Mouse (Mus musculus) adrenal gland, adult (tissue): ENCODE measurements around the gene Gm6525.

Experiments used
- DNase-seq, 2 experiments: peaks; one replicate each; pipeline ENCODE4 v3.0.0; 2022 to 2023; ENCODE audit warnings: low spot score in 1 of 2; ENCODE audit not compliant: inconsistent age in 2 of 2

The Gm6525 gene

GRCm38 (mm10) chr3:84173581-84174154 lies at the start of gene Gm6525:
Gene Gm6525 (plus strand): TSS chr3:84174104.
- no peak for DNase-seq

GRCm38 (mm10) chr3:84125704-84126289 lies 48.1 kb upstream of the Gm6525 start:
- no peak for DNase-seq

GRCm38 (mm10) chr3:84126721-84127120 lies 47.2 kb upstream of the Gm6525 start:
- no peak for DNase-seq

- no peak for DNase-seq
These were observed 46.5 kb upstream of the Gm6525 start for GRCm38 (mm10) chr3:84127431-84127830.

- peak; percentile 17 to 40 for DNase-seq
These were observed 44.7 kb upstream of the Gm6525 start for GRCm38 (mm10) chr3:84128871-84129870.

GRCm38 (mm10) chr3:84130776-84131175 lies 43.1 kb upstream of the Gm6525 start:
- no peak for DNase-seq

- DNase-seq: no peak
These were observed 42.5 kb upstream of the Gm6525 start for GRCm38 (mm10) chr3:84131369-84131768.

- peak; percentile 31 to 65 for DNase-seq
These were observed 38.5 kb upstream of the Gm6525 start for GRCm38 (mm10) chr3:84135387-84135786.

GRCm38 (mm10) chr3:84135933-84136332 lies 38.0 kb upstream of the Gm6525 start:
- DNase-seq: no peak

GRCm38 (mm10) chr3:84136509-84136908 lies 37.4 kb upstream of the Gm6525 start:
- DNase-seq: no peak

GRCm38 (mm10) chr3:84140947-84141346 lies 33.0 kb upstream of the Gm6525 start:
- no peak for DNase-seq

- DNase-seq: no peak
These were observed 24.1 kb upstream of the Gm6525 start for GRCm38 (mm10) chr3:84149831-84150230.

- DNase-seq: peak in 1 of 2 experiments; percentile 32
These were observed 19.2 kb upstream of the Gm6525 start for GRCm38 (mm10) chr3:84154721-84155141.

GRCm38 (mm10) chr3:84155146-84155545 lies 18.8 kb upstream of the Gm6525 start:
- no peak for DNase-seq

GRCm38 (mm10) chr3:84155558-84156006 lies 18.3 kb upstream of the Gm6525 start, which contains the start of gene Mnd1:
Gene Mnd1 (minus strand): TSS chr3:84155786.
- peak; percentile 99 to 100 for DNase-seq

GRCm38 (mm10) chr3:84156105-84156504 lies 17.8 kb upstream of the Gm6525 start:
- peak; percentile 18 to 52 for DNase-seq

- no peak for DNase-seq
These were observed 16.9 kb upstream of the Gm6525 start for GRCm38 (mm10) chr3:84157011-84157410.

GRCm38 (mm10) chr3:84157559-84158350 lies 16.1 kb upstream of the Gm6525 start:
- no peak for DNase-seq

GRCm38 (mm10) chr3:84165391-84165790 lies 8.5 kb upstream of the Gm6525 start:
- no peak for DNase-seq

GRCm38 (mm10) chr3:84166073-84166472 lies 7.8 kb upstream of the Gm6525 start:
- DNase-seq: no peak

- no peak for DNase-seq
These were observed 5.0 kb upstream of the Gm6525 start for GRCm38 (mm10) chr3:84168943-84169342.
